Mouse (Mus musculus) heart, adult 2 months (tissue): Measurements from ENCODE around the gene Fut8.

Experiments
- CTCF ChIP-seq: fragments of 200-600 bp; IDR thresholded peaks from 2 replicates; pipeline ENCODE4 v1.8.1; 2022; ENCODE audit warnings: antibody characterized with exemption, mild to moderate bottlenecking, moderate library complexity
- EP300 ChIP-seq: fragments of 200-500 bp; IDR thresholded peaks from 2 replicates; pipeline ENCODE4 v1.6.1; 2011; ENCODE audit warnings: low read depth, low read length, control low read depth; ENCODE audit not compliant: insufficient read depth

DNA sequence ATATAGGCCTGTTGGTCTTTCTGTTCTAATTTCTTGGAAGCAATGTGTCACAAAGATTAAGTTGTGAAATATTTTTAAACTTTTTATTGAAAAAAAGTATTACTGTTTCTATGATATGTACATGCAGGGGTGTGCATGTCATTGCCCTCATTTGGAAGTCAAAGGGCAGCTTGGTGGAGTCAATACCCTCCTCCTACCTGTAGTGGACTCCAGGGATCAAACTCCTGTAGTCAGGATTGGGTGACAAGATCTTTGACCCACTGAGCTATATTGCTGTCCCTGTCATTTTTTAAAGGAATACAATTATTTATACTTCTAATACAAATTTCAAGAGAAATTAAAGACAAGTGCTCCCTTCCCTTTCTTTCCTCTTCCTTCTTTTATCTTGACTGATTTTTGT, 111.6 kb downstream of the Fut8 start:
- TF ChIP-seq EP300 (no peak), CTCF (no peak)
